Mouse (Mus musculus): Measurements from ENCODE around the gene Stk10. TPM values are rescaled to one million over a fixed set of nuclear protein-coding genes. Genes with fewer than 3 reads are reported as not detected.

Stk10 gene
- total RNA-seq, 4 experiments from 2014 or later, result 7.4 to 9.9 (median 9.3) TPM

GRCm38 (mm10) chr11:32567000-32567855, 34.1 kb downstream of the Stk10 start:
- no peak for DNase-seq (ENCODE audit: low spot score in 2 of 2)

GRCm38 (mm10) chr11:32568060-32568459, 35.0 kb downstream of the Stk10 start:
- DNase-seq (ENCODE audit: low spot score in 2 of 2), result no peak

GRCm38 (mm10) chr11:32568637-32569293, 35.7 kb downstream of the Stk10 start:
- DNase-seq (ENCODE audit: low spot score in 2 of 2), result no peak

GRCm38 (mm10) chr11:32571103-32571502, 38.0 kb downstream of the Stk10 start:
- no peak for DNase-seq (ENCODE audit: low spot score in 2 of 2)

GRCm38 (mm10) chr11:32573669-32574068, 40.6 kb downstream of the Stk10 start:
- no peak for DNase-seq (ENCODE audit: low spot score in 2 of 2)

- DNase-seq (ENCODE audit: low spot score in 2 of 2), result no peak
These were observed 43.1 kb downstream of the Stk10 start for GRCm38 (mm10) chr11:32575964-32576759.

- DNase-seq (ENCODE audit: low spot score in 2 of 2), result no peak
These were observed 43.6 kb downstream of the Stk10 start for GRCm38 (mm10) chr11:32576760-32577050.

- DNase-seq (ENCODE audit: low spot score in 2 of 2), result peak in 1 of 2 experiments; percentile 72
These were observed 47.3 kb downstream of the Stk10 start for GRCm38 (mm10) chr11:32580305-32580947.

- DNase-seq (ENCODE audit: low spot score in 2 of 2), result no peak
These were observed 47.9 kb downstream of the Stk10 start for GRCm38 (mm10) chr11:32581031-32581430.

- no peak for DNase-seq (ENCODE audit: low spot score in 2 of 2)
These were observed 49.7 kb downstream of the Stk10 start for GRCm38 (mm10) chr11:32582813-32583212.

GRCm38 (mm10) chr11:32585996-32586395, 52.9 kb downstream of the Stk10 start:
- no peak for DNase-seq (ENCODE audit: low spot score in 2 of 2)

GRCm38 (mm10) chr11:32587191-32588089, 54.3 kb downstream of the Stk10 start:
- DNase-seq (ENCODE audit: low spot score in 2 of 2), result no peak

GRCm38 (mm10) chr11:32588090-32588891, 55.2 kb downstream of the Stk10 start:
- peak in 1 of 2 experiments; percentile 71 for DNase-seq (ENCODE audit: low spot score in 2 of 2)

- DNase-seq (ENCODE audit: low spot score in 2 of 2), result no peak
These were observed 55.7 kb downstream of the Stk10 start for GRCm38 (mm10) chr11:32588892-32589172.

- DNase-seq (ENCODE audit: low spot score in 2 of 2), result no peak
These were observed 56.1 kb downstream of the Stk10 start for GRCm38 (mm10) chr11:32589201-32589600.

GRCm38 (mm10) chr11:32589791-32590190, 56.7 kb downstream of the Stk10 start:
- no peak for DNase-seq (ENCODE audit: low spot score in 2 of 2)

- no peak for DNase-seq (ENCODE audit: low spot score in 2 of 2)
These were observed 57.1 kb downstream of the Stk10 start for GRCm38 (mm10) chr11:32590205-32590604.

- DNase-seq (ENCODE audit: low spot score in 2 of 2), result no peak
These were observed 59.1 kb downstream of the Stk10 start for GRCm38 (mm10) chr11:32591921-32592850.

GRCm38 (mm10) chr11:32593081-32593480, 60.0 kb downstream of the Stk10 start:
- no peak for DNase-seq (ENCODE audit: low spot score in 2 of 2)

Measured in left cerebral cortex, adult 8-10 months (tissue).